Mouse (Mus musculus) brain, adult 2 months (tissue): ENCODE results near the gene Phpt1.
A peak's percentile ranks its signal among the peaks of the same experiment; 100 is the strongest.

Source experiments
- DNase-seq: peaks from one replicate; pipeline ENCODE4 v3.0.0; 2011; ENCODE audit warnings: low read depth, low spot score

Gene Phpt1

GRCm38 (mm10) chr2:25574579-25575431, at the start of gene Phpt1, which contains the start of gene Mamdc4:
Phpt1 (minus strand) TSS chr2:25575224.
Mamdc4 (minus strand) TSS chr2:25574845.
- peak; percentile 100 for DNase-seq

DNA sequence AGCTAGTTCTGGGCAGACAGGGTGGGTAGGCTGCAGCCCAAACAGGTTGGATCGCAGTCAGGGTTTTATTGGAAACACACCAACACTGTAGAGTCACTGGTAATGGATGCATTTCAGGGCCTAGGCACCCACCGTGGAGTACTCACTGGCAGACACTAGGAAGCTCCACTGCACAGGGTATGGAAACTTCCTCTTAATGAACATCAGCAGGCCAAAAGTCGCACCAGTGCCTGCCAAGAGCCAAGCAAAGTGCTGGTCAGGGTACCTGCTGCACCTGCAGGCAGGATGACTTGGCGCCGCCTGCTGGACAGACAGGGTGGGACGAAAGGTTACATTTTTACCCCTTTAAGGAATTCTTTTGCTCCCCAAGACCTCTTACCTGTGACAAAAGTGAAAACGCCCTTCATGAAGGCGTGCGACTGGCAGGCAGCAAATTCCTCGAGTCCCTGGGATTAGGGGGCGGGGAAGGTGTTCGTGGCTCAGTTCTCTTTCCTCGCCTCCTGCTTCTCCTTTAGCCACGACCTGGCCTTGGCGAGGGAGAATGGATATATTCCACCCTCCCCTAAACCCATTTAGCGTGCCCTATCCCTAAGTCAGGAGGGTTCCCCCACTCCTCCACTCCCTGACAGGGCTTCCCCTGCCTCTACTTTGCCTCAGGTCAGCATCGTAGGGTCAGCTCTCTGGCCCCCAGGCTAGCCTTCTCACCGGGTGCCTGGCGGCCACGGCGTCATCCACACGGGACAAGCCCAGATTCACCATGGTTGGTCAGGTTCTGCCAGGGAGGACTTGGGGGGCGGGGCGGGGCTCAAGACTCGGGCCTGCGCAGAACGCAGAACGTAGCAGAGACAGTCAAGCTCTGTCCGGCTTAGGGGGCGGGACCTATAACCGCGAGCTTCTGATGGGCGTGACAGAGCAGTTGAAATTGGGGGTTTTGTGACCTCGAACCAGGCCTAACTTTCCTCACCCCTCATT, 46.5 kb upstream of the Phpt1 start, which contains the start of gene Tmem141:
Tmem141 (minus strand) TSS at position 777 of the 972 bp plus-strand sequence.
- peak; percentile 95 for DNase-seq

- no peak for DNase-seq
These were observed 45.8 kb upstream of the Phpt1 start for GRCm38 (mm10) chr2:25620852-25621228.

GRCm38 (mm10) chr2:25620386-25620785, 45.4 kb upstream of the Phpt1 start:
- DNase-seq: no peak

DNA sequence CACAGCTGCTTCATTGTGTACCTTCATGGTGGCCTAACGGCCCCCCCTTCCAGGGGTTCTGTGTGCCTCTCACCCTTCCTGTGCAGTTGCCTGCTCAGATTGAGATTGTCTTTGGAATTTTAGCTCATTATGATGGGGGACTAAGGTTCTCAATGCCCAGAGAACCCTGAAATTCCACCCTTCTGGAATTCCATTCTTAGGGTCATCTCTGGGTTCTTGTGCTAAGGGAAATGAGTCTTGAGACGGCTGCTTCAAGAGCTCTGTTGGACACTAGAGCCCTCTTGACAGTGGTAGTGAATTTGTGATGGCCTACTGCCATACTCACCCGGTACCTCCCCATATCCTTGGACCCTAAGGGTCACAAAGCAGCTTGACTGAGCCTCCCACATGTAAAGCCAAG, 42.6 kb upstream of the Phpt1 start, which contains the start of gene Ccdc183:
Ccdc183 (minus strand) TSS at position 101 of the 400 bp plus-strand sequence.
- DNase-seq: no peak

DNA sequence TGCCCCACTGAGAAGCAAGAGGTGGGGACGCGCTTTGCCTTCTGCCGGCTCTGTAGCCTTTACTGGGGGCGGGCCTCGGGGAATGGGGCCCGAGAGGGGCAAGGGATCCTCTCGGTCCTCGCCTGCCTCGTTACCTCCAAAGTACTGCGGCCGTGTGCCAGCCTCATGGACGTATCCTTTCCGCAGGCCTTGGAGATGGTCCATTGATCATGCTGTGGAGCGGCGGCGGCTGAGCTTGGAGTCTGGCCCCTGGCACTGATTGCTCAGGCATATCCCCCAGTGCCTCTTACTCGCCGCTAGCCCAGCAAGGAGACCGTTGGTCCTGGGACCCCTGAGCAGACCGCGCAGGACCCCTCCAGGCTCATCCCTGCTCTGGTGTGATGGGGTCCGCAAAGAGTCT, 41.4 kb upstream of the Phpt1 start:
- DNase-seq: no peak

- DNase-seq: no peak
These were observed 33.6 kb upstream of the Phpt1 start for GRCm38 (mm10) chr2:25608671-25609070.

- peak; percentile 94 for DNase-seq
These were observed 33.0 kb upstream of the Phpt1 start, which contains the start of gene Rabl6 for GRCm38 (mm10) chr2:25607761-25608622. Rabl6 (minus strand) TSS chr2:25608521.

DNA sequence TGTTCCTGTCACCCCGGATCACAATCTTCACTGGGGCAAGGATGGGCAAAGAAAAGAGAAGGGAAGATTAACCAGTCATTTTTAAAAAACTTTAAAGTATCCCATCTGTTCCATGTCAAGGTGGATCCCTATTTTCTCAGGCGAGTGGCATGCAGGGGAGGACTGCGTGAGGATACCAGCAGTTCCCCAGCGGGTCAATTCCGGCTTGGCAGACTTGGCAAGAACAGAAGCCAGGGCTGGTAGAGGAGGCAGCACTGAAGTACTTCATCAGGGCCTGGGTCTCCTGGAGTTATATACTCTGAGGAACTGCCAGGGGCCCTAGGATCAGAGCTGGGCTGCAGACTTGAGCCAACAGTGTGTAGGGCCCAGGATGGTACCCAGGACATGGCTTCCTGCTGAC, 27.5 kb upstream of the Phpt1 start:
- peak; percentile 17 for DNase-seq

- DNase-seq: no peak
These were observed 25.0 kb upstream of the Phpt1 start for GRCm38 (mm10) chr2:25600037-25600436.

DNA sequence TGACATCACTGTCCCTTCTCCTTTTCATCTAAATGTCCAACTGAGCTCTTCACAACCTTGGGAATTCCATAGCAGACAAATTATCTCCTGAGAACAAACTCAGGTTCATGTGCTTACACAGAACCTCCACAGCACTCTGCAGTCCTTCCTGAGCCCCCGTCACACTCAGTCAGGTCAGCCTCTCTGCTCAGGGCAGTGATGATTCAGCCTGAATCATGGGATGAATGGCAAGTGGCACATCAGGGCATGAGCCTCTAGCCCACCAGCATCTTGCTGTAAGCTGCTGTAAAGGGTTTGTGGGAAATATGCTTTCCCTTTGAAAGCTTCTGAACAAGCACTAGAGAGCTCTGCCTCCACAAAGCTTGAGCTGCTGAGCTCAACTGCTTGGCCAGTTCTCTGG, 23.7 kb upstream of the Phpt1 start:
- DNase-seq: no peak

DNA sequence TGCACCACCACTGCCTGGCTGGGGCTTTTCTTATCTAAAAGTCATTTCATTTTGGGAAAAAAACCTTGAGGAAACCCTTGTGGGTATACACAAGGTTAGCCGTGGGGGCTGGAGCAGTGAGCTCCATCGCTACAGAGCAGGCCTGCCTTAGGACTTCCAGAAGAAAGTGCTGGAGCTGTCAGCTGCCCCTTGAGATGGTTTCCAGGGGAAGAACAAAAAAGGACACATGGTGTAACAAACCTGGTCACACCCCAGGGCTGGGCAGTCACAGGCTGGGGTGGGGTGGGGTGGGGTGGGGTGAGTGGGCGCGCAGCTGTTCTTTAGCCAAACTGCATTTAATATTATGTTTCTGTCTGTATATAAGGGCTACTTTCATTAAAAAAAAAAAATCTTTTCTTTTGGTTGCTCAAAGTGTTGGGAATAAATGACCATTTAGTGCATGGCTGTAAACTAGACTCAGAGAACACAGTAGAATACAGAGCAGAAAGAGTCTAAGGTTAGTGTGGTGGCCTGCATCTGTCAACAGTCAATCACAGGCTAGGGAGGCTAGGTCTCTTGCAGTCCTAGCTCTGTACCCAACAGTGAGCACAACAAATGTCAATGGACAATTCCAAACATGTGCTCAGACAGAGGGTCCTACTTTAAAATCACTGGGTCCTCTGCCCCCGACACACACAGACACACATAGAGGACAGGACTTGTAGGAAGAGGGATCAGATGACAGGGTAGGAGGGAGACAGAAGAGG, 21.9 kb upstream of the Phpt1 start:
- DNase-seq: no peak

DNA sequence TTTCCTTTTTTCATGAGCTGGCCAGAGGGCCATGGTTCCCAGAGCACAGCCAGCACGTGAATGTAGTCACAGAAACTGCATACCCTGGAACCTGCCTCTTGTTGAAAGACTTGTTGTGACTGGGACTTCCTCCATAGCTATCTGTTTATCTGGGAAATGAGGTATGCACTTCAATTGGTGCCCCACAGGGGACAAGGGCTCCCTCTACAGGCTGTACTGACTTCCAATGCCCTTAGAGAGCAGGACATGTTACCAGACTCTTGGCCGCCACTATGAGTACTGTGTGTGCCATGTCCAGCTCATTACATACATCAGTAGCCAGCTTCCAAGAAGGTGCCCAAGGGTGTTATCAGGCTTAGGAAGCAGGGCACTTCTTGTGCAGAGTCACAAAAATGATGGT, 16.8 kb upstream of the Phpt1 start:
- peak; percentile 69 for DNase-seq

DNA sequence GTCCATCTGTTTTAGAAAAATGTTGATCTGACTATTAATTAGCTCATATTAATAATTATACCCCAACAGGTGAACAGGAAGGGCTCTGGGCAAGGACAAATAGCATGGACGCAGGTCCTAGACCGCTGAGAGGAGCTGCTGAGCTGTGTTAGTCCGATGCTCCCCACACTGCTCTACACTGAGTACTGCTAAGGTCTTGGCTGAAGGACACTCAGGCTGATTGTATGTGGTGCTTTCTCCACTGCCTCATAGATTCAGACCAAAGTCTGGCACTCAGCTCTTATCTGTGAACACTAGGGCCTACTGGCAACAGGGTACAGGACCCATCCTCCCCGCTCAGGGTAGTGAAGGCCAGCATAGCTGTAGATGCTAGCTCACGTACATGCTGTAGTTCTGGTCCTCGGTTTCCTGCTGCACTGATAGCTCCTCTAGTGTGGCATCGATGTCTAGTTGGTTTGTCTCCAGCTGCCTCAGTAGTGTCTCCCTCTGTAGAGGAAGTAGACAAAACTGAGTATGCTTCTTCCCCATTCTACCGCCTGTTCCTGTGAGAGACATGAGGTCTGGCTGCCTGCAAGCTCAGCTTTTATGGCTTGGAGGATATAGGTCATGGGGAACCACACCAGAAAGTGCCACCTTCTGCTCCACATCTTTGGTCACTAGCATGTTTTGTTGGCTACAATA, 13.3 kb upstream of the Phpt1 start:
- DNase-seq: peak; percentile 30

GRCm38 (mm10) chr2:25587290-25587689, 12.3 kb upstream of the Phpt1 start:
- no peak for DNase-seq

- DNase-seq: no peak
These were observed 10.6 kb upstream of the Phpt1 start for GRCm38 (mm10) chr2:25585601-25586000.

DNA sequence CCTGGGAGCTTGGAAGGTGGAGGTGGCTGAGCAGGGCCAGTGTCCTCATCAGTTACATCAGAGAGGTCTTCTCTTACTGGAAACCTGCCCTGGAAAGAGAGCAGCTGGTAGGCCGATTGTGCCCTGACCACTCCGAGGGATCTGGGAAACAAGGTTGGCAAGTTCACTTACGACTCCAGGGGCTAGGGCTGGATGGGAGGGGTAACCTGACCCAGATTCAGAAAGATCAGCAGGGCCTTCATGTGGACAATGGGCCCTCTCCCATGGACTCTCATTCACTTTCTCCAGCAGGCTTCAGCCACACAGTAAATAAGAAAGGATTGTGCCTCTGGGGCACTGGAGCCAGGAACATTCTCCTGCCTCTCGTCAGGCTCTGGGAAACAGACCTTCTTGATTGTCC, 9.8 kb upstream of the Phpt1 start:
- DNase-seq: no peak

DNA sequence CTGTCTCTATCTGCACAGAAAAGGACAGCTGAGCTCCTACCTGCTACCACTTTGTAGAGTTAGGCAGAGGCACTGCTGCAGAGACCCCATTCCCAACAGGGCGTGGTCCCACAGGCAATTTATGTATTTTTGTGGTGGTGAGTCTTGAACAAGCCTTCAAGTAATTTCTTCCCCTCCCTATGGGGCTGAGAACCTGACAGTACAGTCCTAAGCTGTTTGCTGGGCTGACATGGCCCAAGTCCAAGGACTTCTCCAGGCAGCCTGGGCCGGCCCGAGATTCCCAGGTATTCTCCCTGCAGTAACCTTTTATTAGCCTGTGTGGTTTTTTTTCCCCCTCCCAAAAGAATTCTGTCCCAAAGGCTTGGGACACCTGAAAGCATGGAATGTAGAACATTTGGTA, 9.1 kb upstream of the Phpt1 start:
- DNase-seq: peak; percentile 54

- no peak for DNase-seq
These were observed 8.5 kb upstream of the Phpt1 start for GRCm38 (mm10) chr2:25583571-25583970.

- no peak for DNase-seq
These were observed 8.1 kb upstream of the Phpt1 start for GRCm38 (mm10) chr2:25583120-25583481.
